Mouse (Mus musculus): ENCODE results near the gene Mgat5b.

Mgat5b gene

DNA sequence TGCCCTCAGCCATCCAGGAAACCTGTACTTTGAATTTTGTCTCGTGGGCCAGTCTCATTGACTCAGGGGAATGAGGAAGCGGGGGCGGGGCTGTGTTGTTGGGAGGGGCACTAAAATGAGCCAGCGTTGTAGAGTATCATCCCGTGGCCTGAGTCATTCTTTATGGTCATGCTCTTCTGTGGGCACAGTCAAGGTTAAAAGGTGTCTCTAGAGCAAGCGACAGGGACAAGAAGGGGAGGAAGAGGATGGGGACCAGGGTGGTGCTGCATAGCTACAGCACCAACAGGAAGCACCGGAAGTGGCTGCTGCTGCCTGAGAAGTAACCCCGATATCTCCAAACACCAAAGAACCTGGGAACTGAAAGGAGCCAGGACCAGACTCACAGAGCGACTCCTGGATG, 31.2 kb downstream of the Mgat5b start:
- no peak for TF ChIP-seq GATA4 (IDR thresholded peaks at IDR 0.05; ENCODE audit: insufficient replicate concordance, low read length)

DNA sequence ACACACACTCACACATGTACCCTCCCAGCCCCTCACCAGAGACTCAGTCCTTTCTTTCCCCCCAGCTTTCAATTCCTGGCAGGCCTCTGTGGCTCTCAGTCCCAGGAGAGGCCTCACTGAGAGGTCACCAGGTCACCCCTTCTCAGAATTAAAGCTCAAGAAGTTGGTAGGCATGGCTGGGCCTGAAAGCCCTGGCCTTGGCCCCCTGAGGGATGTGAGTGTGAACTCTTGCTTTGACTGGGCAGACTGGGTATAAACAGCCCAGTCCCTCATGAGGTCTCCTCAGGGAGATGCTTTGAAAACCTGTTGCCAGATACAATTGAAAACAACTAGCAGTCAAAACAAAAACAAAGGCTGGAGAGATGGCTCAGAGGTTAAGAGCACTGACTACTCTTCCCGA, 32.8 kb downstream of the Mgat5b start:
- TF ChIP-seq GATA4 (IDR thresholded peaks at IDR 0.05; ENCODE audit: insufficient replicate concordance, low read length): no peak

DNA sequence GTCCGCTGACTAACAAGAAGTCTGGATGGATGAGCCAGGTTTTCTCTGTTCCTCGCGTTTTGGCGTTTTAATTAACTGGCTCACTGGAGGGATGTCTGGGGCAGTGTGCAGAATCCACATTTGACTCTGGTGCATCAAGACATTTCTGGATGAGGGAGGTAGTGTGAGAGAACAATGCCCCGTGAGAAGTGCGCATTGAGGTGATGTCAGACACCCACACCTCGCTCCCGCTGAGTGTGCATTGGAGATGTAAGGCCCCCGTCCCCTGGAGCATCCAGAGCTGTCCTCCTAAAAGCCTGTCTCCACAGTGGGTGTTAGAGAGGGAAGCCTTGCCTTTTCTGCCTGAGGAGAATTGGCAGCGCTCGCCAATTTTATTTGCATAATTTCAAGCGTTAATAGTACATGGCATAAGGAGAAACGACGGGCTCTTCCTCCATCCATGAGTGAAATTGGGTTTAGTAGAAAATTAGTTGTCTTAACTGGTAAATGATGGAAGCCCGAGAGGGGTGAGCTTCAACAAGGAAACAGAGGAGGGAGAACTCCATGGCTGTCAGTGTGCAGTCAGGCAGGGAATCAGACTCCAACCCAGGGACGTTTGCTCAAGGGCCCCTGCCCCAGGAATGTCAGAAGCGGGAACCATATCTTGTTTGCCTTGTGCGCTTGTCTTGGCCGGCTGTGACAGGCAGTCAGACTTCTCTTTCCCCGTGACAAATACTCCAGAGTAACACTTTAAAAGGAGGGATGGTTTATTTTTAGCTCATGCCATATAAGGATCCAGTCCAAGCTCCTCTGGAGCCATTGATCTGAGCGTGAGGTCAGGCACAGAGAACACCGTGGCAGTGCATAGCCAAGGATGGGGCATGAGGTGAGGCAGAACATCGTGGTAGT, 35.8 kb downstream of the Mgat5b start:
- no peak for TF ChIP-seq GATA4 (IDR thresholded peaks at IDR 0.05; ENCODE audit: insufficient replicate concordance, low read length)

DNA sequence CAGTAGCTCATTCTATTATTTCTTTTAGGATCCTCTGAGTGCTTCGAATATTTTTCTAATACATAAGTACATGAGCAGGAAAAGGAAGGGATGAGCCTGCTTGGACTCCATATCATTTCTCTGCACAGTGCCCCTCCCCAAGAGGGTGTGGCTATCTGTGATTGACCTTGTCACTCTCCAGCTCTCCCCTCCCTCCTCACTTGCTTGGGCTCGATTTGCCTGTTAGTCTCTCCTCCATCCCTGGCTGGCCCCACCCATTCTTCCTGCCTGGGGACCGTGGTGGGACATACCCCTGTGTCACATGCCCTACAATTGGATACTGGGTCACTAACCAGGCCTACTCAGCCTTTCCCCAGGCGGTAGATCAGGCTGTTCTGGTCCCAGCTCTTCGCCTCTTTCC, 39.9 kb downstream of the Mgat5b start:
- TF ChIP-seq GATA4 (IDR thresholded peaks at IDR 0.05; ENCODE audit: insufficient replicate concordance, low read length): no peak

DNA sequence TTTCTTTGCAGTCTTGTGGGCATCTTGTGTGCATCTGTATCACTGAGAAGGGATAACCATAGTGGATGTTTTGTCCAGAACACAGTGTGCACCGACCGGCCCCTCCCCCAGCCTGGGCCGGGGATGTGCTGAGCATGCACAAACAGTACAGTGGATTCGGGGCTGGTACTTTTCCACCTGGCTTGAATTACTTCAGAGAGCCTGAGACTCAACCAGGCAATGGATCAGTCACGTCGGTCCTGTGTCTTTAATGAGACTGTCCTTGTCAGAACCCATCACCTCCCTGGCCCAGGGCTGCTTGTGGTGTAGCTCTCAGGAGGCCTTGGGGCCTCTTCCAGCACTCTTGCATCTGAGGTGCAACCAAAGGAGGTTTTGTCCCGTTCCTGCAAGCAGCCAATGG, 46.4 kb downstream of the Mgat5b start:
- no peak for TF ChIP-seq GATA4 (IDR thresholded peaks at IDR 0.05; ENCODE audit: insufficient replicate concordance, low read length)

DNA sequence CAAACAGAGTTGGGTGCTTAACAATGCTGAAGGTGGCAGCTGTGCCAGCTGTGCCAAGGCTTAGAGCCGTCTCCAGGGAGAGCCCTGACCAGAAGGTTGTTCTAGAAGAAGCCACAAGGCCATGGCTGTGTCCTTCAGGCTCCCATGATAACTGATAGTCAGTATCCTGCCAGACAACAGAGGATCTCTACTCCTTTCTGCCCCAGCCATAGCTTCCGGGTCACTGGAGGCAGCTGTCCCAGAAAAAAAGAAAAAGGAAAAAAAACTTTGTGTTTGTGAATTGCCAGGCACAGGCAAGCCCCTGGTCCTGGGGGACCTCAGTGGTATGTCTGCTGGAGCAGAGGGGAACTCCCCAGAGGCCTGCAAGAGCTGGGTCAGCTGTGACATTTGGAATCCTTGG, 47.3 kb downstream of the Mgat5b start:
- no peak for TF ChIP-seq GATA4 (IDR thresholded peaks at IDR 0.05; ENCODE audit: insufficient replicate concordance, low read length)

DNA sequence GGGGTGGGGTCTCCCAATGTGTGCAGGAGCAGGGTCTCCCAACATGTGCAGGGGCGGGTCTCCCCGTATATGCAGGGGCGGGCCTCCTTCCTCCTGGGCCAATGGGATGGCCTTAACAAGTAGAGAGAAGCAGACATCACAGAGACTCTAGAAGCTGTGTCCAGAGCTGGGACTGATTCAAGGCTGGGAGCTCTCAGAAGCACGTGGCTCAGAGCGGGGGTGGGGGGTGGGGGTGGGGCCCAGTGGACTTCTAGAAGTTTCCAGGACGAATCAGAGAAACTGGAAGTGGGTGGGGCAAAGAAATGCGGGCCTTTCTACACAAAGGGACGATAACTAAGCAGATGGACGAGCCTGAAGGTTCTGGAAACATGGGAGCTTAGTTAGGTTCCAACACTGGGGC, 49.9 kb downstream of the Mgat5b start:
- no peak for TF ChIP-seq GATA4 (IDR thresholded peaks at IDR 0.05; ENCODE audit: insufficient replicate concordance, low read length)

DNA sequence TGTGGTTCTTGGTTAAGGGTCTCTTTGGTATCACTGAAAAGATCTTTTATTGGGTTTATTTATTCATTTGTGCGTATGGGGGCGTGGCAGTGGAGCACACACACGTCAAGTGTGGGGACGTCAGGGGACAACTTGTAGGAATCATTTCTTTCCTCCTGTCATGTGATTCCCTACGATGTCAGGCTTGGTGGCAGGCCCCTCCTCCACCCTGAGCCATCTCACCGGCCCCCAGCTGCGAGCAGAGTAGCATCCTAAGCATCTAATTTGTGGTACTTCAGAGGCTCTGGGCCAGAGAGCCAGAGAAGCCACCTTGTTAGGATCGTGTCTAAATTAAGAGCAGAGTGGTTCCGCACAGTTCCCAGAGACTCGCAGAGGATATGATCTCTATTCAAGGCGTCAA, 50.8 kb downstream of the Mgat5b start:
- no peak for TF ChIP-seq GATA4 (IDR thresholded peaks at IDR 0.05; ENCODE audit: insufficient replicate concordance, low read length)

DNA sequence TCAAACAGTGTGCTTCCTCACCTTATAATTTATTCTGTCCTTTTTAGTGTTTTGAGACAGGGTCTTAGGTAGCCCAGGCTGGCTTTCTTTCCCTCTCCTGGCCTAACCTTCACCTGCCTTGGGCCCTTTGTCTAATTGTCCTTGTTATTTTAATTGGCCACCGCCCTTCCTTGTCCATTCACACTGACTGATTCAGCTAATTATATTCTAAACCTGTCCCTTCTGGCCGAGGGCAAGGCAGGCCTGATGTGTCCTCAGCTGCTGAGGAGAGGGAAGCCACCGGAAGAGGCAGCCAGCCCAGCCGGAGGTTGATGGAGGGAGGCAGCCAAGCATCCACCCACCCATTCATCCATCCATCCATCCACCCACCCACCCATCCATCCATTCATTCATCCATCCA, 52.2 kb downstream of the Mgat5b start:
- TF ChIP-seq GATA4 (IDR thresholded peaks at IDR 0.05; ENCODE audit: insufficient replicate concordance, low read length): no peak

DNA sequence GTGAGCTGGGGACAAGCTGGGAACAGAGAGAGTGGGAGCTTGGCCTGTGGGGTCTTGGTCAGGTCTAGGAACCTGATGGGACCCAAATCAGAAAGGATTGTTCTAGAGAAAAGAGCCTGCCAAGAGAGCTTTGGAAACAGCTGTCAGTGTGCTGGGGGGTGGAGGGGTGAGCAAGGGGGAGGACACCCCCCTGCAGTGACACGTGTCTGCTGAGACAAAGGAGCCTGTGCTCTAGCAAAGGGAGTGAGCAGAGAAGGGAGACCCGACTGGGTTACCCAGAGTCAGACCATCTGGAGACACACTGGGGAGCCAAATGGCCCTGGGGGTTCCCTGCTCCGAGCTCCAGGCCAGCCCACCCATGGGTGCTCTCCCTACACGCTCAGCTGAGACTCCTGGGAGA, 54.2 kb downstream of the Mgat5b start:
- TF ChIP-seq GATA4 (IDR thresholded peaks at IDR 0.05; ENCODE audit: insufficient replicate concordance, low read length): no peak

DNA sequence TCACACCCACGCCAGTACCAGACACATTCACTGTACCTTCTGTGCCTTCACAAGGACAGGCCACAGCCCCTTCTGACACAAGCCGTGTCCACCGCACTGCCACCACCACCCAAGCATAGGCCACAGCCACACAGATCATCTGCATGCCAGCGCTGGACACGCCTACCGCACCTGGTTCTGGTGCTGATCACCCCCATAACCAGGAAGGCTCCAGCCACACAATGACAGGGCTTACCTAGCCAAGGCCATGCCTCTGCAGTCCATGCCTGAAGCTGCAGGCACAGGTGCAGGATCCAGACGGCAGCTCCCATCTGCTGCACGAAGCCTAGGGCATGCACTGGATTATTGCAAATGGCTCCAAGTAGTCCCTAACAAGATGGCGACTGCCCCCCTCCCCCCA, 54.8 kb downstream of the Mgat5b start:
- no peak for TF ChIP-seq GATA4 (IDR thresholded peaks at IDR 0.05; ENCODE audit: insufficient replicate concordance, low read length)

DNA sequence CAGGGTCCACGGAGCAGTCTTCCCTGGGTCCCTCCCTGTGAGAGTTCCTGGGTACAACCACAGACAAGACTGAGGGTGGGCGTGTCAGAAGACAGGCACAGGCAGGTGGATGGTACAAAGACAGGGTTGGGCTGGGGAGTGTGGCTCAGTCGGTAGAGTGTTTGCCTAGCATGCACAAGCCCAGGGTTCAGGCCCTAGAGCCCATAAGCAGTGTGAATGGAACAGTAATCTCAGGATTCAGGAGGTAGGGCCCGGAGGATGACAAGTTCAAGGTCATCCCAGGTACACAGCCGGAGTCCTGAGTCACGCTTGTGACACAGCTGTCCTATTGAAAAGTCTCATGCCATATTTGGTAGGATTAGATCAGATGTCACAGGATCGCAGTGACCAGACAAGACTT, 55.7 kb downstream of the Mgat5b start:
- TF ChIP-seq GATA4 (IDR thresholded peaks at IDR 0.05; ENCODE audit: insufficient replicate concordance, low read length): no peak

DNA sequence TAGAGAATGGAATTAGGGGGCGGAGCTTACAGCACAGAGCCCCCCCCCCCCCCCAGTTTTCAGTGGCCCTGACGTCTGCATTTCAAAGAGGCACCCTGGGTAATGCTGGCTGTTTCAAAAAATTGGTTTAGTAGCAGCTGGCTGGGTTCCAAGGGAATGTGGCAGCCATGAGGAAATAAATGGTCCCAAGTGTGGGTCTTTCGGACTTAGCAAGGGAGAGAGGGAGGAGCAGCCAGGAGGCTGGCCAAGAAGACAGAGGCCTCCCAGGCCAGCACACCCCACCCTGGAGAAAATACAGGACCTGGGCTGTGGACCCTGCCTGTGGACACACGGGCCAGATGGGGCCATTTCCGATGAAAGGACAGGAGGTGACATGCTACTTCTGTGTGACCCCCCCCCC, 61.6 kb downstream of the Mgat5b start:
- TF ChIP-seq GATA4 (IDR thresholded peaks at IDR 0.05; ENCODE audit: insufficient replicate concordance, low read length): no peak

DNA sequence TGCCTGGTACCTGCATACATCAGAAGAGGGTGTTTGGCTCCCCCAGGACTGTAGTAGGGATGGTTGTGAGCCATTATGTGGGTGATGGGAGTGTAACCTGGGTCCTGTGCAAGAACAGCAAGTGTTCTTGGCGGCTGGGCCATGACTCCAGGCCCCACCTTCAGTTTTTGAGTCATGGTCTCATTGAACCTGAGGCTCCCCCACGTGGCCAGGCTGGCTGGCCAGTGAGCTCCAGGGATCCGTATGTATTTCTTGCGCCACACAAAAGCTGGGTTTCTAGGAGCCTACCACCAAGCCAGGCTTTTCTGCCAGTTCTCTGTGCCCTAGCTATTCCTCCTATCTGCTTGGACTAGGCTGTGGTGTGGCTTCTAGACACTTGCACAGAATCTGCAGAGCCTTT, 63.9 kb downstream of the Mgat5b start:
- no peak for TF ChIP-seq GATA4 (IDR thresholded peaks at IDR 0.05; ENCODE audit: insufficient replicate concordance, low read length)

DNA sequence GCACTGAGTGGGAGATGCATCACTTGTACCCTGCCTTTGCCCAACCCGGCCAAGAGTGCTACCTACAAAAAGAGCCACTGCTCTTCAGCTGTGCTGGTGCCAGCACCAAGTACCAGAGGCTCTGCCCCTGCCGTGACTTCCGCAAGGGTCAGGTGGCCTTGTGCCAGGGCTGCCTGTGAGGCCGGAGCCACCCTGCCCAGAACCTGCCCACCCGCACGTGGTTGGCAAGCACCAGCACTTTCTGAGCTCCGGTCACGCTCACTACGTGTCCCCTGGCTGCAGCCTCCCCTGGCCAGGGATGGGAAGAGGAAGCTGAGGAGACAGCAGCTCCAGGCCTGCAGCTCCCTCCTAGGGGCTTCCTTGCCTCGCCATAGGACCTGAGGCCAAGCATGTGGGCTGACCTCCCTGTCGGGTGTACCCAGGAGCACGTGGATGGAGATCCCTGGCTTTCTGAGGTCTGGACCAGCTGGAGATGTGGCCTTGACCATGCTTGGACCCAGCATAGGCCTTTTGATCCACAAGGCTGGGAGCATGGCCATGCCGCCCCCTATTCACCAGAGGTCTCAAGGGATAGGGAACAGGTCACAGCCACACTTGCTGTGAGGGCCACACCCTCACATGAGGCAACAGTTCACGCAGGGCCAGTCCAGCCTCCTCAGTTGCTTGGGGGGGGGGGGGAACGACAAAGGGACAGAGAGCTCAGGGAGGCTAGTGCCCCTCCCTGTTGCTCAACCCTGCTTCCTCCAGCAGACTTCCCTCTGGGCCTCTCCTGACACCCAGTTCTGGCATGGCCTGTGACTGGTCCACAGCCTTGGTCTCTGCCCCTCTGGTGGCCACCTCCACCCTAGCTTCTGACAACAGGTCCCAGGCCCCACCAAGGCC, 67.1 kb downstream of the Mgat5b start:
- TF ChIP-seq GATA4 (IDR thresholded peaks at IDR 0.05; ENCODE audit: insufficient replicate concordance, low read length): no peak

DNA sequence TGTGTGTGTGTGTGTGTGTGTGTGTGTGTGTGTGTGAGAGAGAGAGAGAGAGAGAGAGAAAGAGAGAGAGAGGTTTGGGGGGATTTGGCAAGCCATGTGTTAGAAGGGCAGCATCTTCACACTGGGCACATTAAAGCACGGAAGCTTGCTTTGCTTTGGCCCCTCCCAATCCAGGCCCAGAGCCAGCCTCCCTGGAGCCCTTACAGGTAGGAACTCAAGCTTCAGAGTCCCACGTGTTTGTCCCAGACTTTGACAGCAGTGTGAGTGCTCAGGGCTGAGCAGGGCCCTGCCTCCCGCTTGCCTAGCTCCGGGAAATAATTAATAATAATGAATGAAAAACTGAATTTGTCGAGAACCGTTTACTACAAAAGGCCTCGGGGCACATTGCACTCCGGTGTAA, 69.5 kb downstream of the Mgat5b start:
- no peak for TF ChIP-seq GATA4 (IDR thresholded peaks at IDR 0.05; ENCODE audit: insufficient replicate concordance, low read length)
